Mouse (Mus musculus) intestine, embryonic 15.5 days (tissue): Measurements from ENCODE around the gene Cracr2a. TPM values are rescaled to one million over a fixed set of nuclear protein-coding genes. Genes with fewer than 3 reads are reported as not detected.

Source experiments
- ATAC-seq: fragments of 200-750 bp; cut with Nextera tagmentation; 2 replicates; pipeline ENCODE4 v1.8.0; 2017; ENCODE audit warnings: moderate TSS enrichment, moderate library complexity
- H3K27ac ChIP-seq: fragments of 300-500 bp; sonication (generic); 2 replicates; pipeline ENCODE4 v1.5.1; 2015; ENCODE audit warnings: mild to moderate bottlenecking, inconsistent platforms
- H3K27me3 ChIP-seq: fragments of 300-500 bp; sonication (generic); replicated peaks from 2 replicates; pipeline ENCODE4 v1.6.1; 2015; ENCODE audit warnings: inconsistent platforms
- H3K36me3 ChIP-seq: fragments of 300-500 bp; sonication (generic); 2 replicates; pipeline ENCODE4 v1.6.1; 2015; ENCODE audit warnings: inconsistent platforms
- H3K4me1 ChIP-seq: fragments of 300-500 bp; sonication (generic); replicated peaks from 2 replicates; pipeline ENCODE4 v1.6.1; 2015; ENCODE audit warnings: inconsistent platforms
- H3K4me2 ChIP-seq: fragments of 300-500 bp; sonication (generic); replicated peaks from 2 replicates; pipeline ENCODE4 v1.6.1; 2015; ENCODE audit warnings: mild to moderate bottlenecking, inconsistent platforms
- H3K4me3 ChIP-seq: fragments of 300-500 bp; sonication (generic); replicated peaks from 2 replicates; pipeline ENCODE4 v1.5.1; 2015; ENCODE audit warnings: inconsistent platforms
- H3K9ac ChIP-seq: fragments of 300-500 bp; sonication (generic); 2 replicates; pipeline ENCODE4 v1.6.1; 2015; ENCODE audit warnings: inconsistent platforms
- H3K9me3 ChIP-seq: fragments of 300-500 bp; sonication (generic); 2 replicates; pipeline ENCODE4 v1.6.1; 2016; ENCODE audit warnings: inconsistent platforms
- WGBS: fragments of 180-500 bp; shearing (Covaris S2); methylation state at CpG from one replicate; pipeline ENCODE4 v1.1.7; 2015; 5-methylcytosine and 5-hydroxymethylcytosine counted together
- polyA plus RNA-seq: library from polyadenylated mRNA; unstranded; fragments of >200 nt; fragmentation: Nextera tagmentation; extraction: Ambion mirVana; gene quantifications from 2 replicates; pipeline ENCODE4 v1.2.1, GENCODE M21; 2015

The Cracr2a gene
- polyA plus RNA-seq, 1 experiment from 2014 or later: 2.5 TPM

DNA sequence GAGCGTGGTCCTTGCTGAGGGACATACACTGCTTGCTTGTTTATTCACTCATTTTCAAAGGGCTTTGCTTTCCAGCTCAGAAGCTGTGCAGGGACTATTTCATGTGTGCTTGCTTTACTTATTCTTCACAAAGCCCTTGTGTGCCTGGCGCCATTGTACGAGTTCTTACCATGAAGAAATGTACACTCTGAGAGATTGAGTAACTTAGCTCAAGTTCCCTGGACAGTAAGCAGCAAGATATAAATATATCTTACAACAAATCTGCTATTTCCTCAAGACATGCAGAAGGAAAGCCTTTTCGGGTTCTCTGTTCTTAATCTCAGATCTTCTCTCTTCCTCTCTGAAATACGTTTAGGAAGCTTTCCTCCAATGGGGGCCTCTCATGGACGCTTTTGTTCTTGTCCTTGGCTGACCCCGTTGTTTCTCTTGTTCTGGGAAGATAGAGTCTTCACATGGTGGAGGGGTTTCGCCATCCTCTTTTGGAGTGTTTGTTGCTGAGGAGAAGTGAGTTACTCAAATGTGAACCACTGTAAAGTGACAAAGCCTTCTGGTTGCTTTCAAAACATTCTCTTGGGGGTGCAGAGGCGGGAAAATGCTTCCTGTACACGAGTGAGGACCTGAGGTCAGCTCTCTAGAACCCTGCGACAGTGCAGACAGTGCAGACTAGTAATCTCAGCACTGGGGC is 12.8 kb downstream of the Cracr2a start:
- Histone ChIP-seq H3K36me3 (no peaks in the 10 kb centered on the region), H3K27ac (no peak overlapping the region), H3K9me3 (no peaks in the 10 kb centered on the region), H3K4me1 (0 out of 2 replicates have a peak, but pooled peaks cover 10% of the 10 kb centered on the region), H3K9ac (no peak overlapping the region), H3K4me2 (no peak overlapping the region), H3K4me3 (no peak overlapping the region), H3K27me3 (no peaks in the 10 kb centered on the region)
- ATAC-seq: no peak
- 56% methylated on average over 11 of the region's 11 CpGs for WGBS

GRCm38 (mm10) chr6:127575194-127575593 is 14.1 kb downstream of the Cracr2a start:
- no peaks in the 10 kb centered on the region for H3K36me3 ChIP-seq
- H3K4me1 ChIP-seq: 0 out of 2 replicates have a peak, but pooled peaks cover 10% of the 10 kb centered on the region
- no peak for ATAC-seq
- no peaks in the 10 kb centered on the region for H3K9me3 ChIP-seq
- no peaks in the 10 kb centered on the region for H3K27me3 ChIP-seq
- WGBS: 81% methylated on average over 2 of the region's 2 CpGs
- no peak overlapping the region for H3K27ac ChIP-seq
- H3K4me3 ChIP-seq: no peak overlapping the region
- no peak overlapping the region for H3K9ac ChIP-seq
- H3K4me2 ChIP-seq: no peak overlapping the region

GRCm38 (mm10) chr6:127577688-127578087 is 16.6 kb downstream of the Cracr2a start:
- peaks cover 12% of the 10 kb centered on the region for H3K4me1 ChIP-seq
- no peak overlapping the region for H3K9ac ChIP-seq
- no peak overlapping the region for H3K4me3 ChIP-seq
- H3K9me3 ChIP-seq: no peaks in the 10 kb centered on the region
- no peak overlapping the region for H3K27ac ChIP-seq
- 76% methylated on average over 4 of the region's 4 CpGs for whole genome bisulfite sequencing
- H3K36me3 ChIP-seq: no peaks in the 10 kb centered on the region
- H3K27me3 ChIP-seq: no peaks in the 10 kb centered on the region
- no peak for ATAC-seq
- no peak overlapping the region for H3K4me2 ChIP-seq

DNA sequence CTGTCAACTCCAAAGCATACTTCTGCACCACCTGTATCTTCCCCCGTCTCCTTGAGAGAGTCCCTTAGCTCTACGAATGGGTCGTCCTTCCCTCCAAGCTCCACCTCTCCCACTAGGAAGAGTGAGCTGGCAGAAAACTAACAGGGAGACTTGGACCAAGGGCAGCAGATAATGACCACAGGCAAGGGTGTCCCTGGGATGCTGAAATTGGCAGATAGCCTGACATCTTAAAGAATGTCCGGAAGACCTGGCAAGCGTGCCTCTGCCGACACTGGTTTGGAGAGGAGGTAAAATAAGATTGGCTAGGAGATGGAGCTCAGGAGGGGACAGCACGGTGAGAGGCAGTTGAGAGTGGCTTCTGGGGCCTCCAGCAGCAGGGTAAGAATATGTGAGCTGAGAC is 17.2 kb downstream of the Cracr2a start:
- Histone ChIP-seq H3K9me3 (no peaks in the 10 kb centered on the region), H3K4me3 (no peak overlapping the region), H3K27ac (no peak overlapping the region), H3K36me3 (no peaks in the 10 kb centered on the region), H3K27me3 (no peaks in the 10 kb centered on the region), H3K9ac (no peak overlapping the region), H3K4me1 (peaks cover 12% of the 10 kb centered on the region), H3K4me2 (no peak overlapping the region)
- ATAC-seq: no peak
- WGBS: 56% methylated on average over 7 of the region's 7 CpGs

GRCm38 (mm10) chr6:127578810-127579209 is 17.7 kb downstream of the Cracr2a start:
- Histone ChIP-seq H3K4me3 (no peak overlapping the region), H3K36me3 (no peaks in the 10 kb centered on the region), H3K4me1 (peaks cover 12% of the 10 kb centered on the region), H3K4me2 (no peak overlapping the region), H3K27me3 (no peaks in the 10 kb centered on the region), H3K9me3 (no peaks in the 10 kb centered on the region), H3K9ac (no peak overlapping the region), H3K27ac (no peak overlapping the region)
- ATAC-seq: no peak
- WGBS: 63% methylated on average over 5 of the region's 5 CpGs

DNA sequence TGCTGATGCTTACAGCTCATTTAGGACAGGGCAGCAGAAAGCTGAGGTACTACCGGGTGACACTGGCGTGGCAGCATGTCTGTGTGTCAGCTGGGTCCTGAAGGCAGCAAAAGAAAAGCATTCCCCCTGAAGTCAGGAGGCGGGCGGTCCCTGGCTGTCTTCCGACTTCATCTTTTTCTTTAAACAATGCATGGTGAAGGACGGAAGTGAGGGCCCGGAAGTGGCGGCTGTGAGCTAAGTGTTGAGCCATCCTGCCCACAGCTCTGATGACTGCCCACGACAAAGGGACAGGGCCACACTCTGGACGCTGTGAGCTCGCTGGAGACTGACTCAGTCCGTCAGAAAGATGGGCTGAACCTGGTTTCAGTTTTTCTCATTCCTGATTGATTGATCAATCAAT is 20.8 kb downstream of the Cracr2a start:
- no peak overlapping the region; the same call in 1 of the 2 replicates for H3K4me3 ChIP-seq
- H3K36me3 ChIP-seq: no peaks in the 10 kb centered on the region
- no peak overlapping the region for H3K27ac ChIP-seq
- ATAC-seq: no peak
- no peaks in the 10 kb centered on the region for H3K27me3 ChIP-seq
- WGBS: 44% methylated on average over 12 of the region's 12 CpGs
- no peaks in the 10 kb centered on the region for H3K9me3 ChIP-seq
- H3K4me1 ChIP-seq: peaks cover 12% of the 10 kb centered on the region
- peak overlapping the region; percentile 60 for H3K4me2 ChIP-seq
- no peak overlapping the region for H3K9ac ChIP-seq

DNA sequence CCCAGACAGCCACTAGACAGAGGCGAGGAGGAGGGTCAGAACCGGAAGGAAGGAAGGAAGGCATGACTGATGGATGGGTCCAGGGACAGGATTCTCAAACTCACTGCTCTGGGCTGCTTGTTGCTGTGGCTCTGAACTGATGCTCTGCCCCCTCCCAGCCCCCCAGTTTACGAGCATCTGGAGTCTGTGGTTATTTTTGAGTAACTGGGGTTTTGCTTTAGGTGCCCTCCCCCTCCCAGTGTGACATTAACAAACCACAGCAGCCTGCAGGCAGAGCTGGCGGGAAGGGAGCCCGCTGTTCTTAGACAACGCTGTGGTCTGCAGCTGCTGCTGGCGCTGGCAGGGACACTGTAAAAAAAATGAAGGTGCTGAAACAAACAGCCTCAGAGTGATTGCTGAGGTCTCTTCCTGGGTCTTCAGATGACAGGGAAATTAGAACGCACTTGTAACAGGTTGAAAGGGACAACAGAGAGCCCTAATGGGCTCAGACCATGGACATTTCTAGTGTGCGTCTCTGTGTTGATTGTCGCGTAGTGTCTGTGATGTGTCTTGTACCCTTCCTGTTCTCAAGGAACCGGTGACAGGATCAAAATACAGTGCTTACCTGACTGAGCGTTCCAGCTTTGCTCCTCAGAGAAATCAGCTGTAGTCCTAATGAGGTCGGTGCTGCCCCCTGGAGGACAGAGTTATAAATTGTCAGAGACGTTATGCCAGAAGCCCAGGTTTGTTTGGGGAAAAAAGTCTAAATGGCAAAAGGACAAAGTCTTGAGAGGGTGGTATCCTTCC is 21.4 kb downstream of the Cracr2a start:
- Histone ChIP-seq H3K27ac (no peak overlapping the region), H3K4me1 (peaks cover 12% of the 10 kb centered on the region), H3K9me3 (no peaks in the 10 kb centered on the region), H3K27me3 (no peaks in the 10 kb centered on the region), H3K36me3 (no peaks in the 10 kb centered on the region), H3K4me3 (no peak overlapping the region; the same call in 1 of the 2 replicates), H3K9ac (no peak overlapping the region), H3K4me2 (peak overlapping the region; percentile 60)
- ATAC-seq: peak; percentile 76
- WGBS: 7% methylated on average over 15 of the region's 15 CpGs

DNA sequence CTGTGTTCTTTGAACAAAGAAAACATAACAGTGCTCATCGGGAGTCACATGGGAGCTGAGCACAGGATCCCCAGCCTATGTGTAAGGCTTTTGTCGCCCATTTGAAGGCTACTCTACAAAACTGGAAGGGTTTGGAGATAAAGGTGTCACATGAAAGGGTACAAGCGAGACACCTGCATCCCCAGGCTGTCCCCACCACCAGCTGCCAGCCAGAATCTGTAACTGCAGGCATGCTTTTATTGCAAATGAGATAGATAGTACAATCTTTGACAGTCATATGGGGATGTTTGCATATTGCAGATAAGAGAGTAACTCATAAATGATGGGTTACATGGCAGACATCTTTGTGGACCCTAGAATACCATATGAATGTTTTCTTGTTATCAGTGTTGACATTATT is 30.3 kb downstream of the Cracr2a start:
- no peaks in the 10 kb centered on the region for H3K9me3 ChIP-seq
- H3K9ac ChIP-seq: no peak overlapping the region
- ATAC-seq: peak; percentile 65
- 62% methylated on average over 3 of the region's 3 CpGs for WGBS
- H3K27me3 ChIP-seq: no peaks in the 10 kb centered on the region
- H3K4me1 ChIP-seq: 0 out of 2 replicates have a peak, but pooled peaks cover 5% of the 10 kb centered on the region
- no peak overlapping the region for H3K27ac ChIP-seq
- H3K4me2 ChIP-seq: no peak overlapping the region
- no peaks in the 10 kb centered on the region for H3K36me3 ChIP-seq
- no peak overlapping the region for H3K4me3 ChIP-seq

GRCm38 (mm10) chr6:127593487-127593886 is 32.3 kb downstream of the Cracr2a start:
- H3K4me1 ChIP-seq: 0 out of 2 replicates have a peak, but pooled peaks cover 5% of the 10 kb centered on the region
- no peaks in the 10 kb centered on the region for H3K27me3 ChIP-seq
- 58% methylated on average over 4 of the region's 4 CpGs for WGBS
- ATAC-seq: no peak
- no peak overlapping the region for H3K9ac ChIP-seq
- H3K27ac ChIP-seq: no peak overlapping the region
- no peak overlapping the region for H3K4me3 ChIP-seq
- H3K36me3 ChIP-seq: no peaks in the 10 kb centered on the region
- H3K9me3 ChIP-seq: no peaks in the 10 kb centered on the region
- no peak overlapping the region for H3K4me2 ChIP-seq

GRCm38 (mm10) chr6:127599280-127599679 is 38.1 kb downstream of the Cracr2a start:
- H3K9ac ChIP-seq: no peak overlapping the region
- ATAC-seq: no peak
- H3K27me3 ChIP-seq: no peaks in the 10 kb centered on the region
- 63% methylated on average over 6 of the region's 6 CpGs for WGBS
- no peaks in the 10 kb centered on the region for H3K9me3 ChIP-seq
- no peak overlapping the region for H3K27ac ChIP-seq
- H3K4me1 ChIP-seq: no peaks in the 10 kb centered on the region
- no peaks in the 10 kb centered on the region for H3K36me3 ChIP-seq
- H3K4me2 ChIP-seq: no peak overlapping the region
- no peak overlapping the region for H3K4me3 ChIP-seq

DNA sequence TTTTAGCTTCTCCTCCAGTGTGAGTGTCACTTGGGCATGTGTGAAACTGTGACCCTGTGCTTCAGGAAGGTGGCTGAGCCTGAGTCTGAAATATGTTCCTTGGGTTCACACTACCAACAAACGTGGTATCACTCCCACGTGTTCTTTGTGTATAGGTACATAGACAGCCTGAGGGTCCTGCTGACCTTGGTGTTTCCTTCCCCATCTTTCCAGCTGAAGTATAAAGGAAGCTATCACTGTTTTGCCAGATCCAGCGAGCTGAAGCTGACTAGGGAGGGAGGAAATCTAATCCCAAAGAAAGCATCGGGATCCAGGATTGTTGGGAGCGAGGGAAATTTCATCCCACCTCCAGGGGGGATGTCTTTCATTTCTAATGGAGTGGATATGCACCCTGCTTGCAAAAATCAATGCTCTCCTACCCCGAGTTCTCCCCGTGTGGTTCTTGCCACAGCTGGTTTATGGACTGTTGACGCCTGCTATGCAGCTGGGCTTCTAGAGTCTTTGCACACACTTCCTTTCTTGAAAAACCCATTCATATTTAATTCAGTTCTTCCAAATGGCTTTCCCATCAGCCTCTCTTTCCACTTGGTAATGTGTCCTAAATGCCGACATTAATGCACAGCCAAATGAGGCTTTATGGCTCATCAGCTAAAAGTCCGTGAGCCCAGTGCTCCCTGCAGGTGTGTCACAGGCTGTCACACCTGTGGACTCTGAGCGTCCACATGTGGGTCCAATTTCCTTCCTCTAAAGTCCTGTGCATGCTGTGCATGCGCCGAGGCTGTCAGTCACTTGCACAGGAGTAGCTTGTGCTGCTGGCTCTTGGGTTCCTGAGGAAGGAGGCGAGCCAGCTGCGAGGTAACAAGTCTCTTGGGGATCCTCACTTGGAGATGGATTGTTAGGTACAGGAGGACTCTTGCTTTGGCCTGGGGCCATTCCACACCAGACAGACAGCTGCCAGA is 44.2 kb downstream of the Cracr2a start:
- no peak for ATAC-seq
- Histone ChIP-seq H3K27me3 (no peaks in the 10 kb centered on the region), H3K4me1 (no peaks in the 10 kb centered on the region), H3K36me3 (no peaks in the 10 kb centered on the region), H3K9me3 (no peaks in the 10 kb centered on the region), H3K27ac (no peak overlapping the region), H3K4me3 (no peak overlapping the region), H3K9ac (no peak overlapping the region), H3K4me2 (no peak overlapping the region)
- WGBS: 70% methylated on average over 15 of the region's 15 CpGs

GRCm38 (mm10) chr6:127609673-127610072 is 48.5 kb downstream of the Cracr2a start:
- H3K27ac ChIP-seq: no peak overlapping the region
- H3K4me3 ChIP-seq: no peak overlapping the region
- no peak overlapping the region for H3K9ac ChIP-seq
- H3K36me3 ChIP-seq: no peaks in the 10 kb centered on the region
- no peak overlapping the region for H3K4me2 ChIP-seq
- H3K27me3 ChIP-seq: no peaks in the 10 kb centered on the region
- H3K9me3 ChIP-seq: no peaks in the 10 kb centered on the region
- no peaks in the 10 kb centered on the region; the same call in 1 of the 2 replicates for H3K4me1 ChIP-seq
- no peak for ATAC-seq
